Mouse (Mus musculus) midbrain, postnatal 0 days (tissue): ENCODE results near the gene Hes2. TPM values are rescaled to one million over a fixed set of nuclear protein-coding genes. Genes with fewer than 3 reads are reported as not detected.

ENCODE experiments used
- ATAC-seq: fragments of 200-750 bp; cut with Nextera tagmentation; 2 replicates; pipeline ENCODE4 v1.8.0; 2017; ENCODE audit warnings: moderate number of reproducible peaks, mild to moderate bottlenecking, moderate TSS enrichment, moderate library complexity; ENCODE audit not compliant: low FRiP score
- DNase-seq: peaks from one replicate; pipeline ENCODE4 v3.0.0-alpha.2; 2015; ENCODE audit warnings: low spot score
- H3K27ac ChIP-seq: fragments of 300-500 bp; sonication (generic); 2 replicates; pipeline ENCODE4 v1.5.1; 2014; ENCODE audit warnings: low read depth, mild to moderate bottlenecking, low read length, mixed read lengths
- H3K27me3 ChIP-seq: fragments of 300-500 bp; sonication (generic); 2 replicates; pipeline ENCODE4 v1.6.1; 2014; ENCODE audit warnings: low read length, control low read depth, mixed read lengths; ENCODE audit not compliant: insufficient read depth
- H3K36me3 ChIP-seq: fragments of 300-500 bp; sonication (generic); 2 replicates; pipeline ENCODE4 v1.6.1; 2014; ENCODE audit warnings: low read length, control low read depth, mixed read lengths; ENCODE audit not compliant: insufficient read depth
- H3K4me1 ChIP-seq: fragments of 300-500 bp; sonication (generic); 2 replicates; pipeline ENCODE4 v1.6.1; 2014; ENCODE audit warnings: mild to moderate bottlenecking, control low read depth, antibody characterized with exemption, low read length, mixed read lengths; ENCODE audit not compliant: insufficient read depth
- H3K4me2 ChIP-seq: fragments of 300-500 bp; sonication (generic); 2 replicates; pipeline ENCODE4 v1.6.1; 2014; ENCODE audit warnings: low read depth, mild to moderate bottlenecking, low read length, mixed read lengths; ENCODE audit not compliant: poor library complexity, severe bottlenecking
- H3K4me3 ChIP-seq: fragments of 300-500 bp; sonication (generic); 2 replicates; pipeline ENCODE4 v1.5.1; 2014; ENCODE audit warnings: low read depth, mild to moderate bottlenecking, low read length, moderate library complexity
- H3K9ac ChIP-seq: fragments of 300-500 bp; sonication (generic); replicated peaks from 2 replicates; pipeline ENCODE4 v1.6.1; 2014; ENCODE audit warnings: mild to moderate bottlenecking, low read length, moderate library complexity, mixed read lengths; ENCODE audit not compliant: poor library complexity, severe bottlenecking
- H3K9me3 ChIP-seq: fragments of 300-500 bp; sonication (generic); 2 replicates; pipeline ENCODE4 v1.6.1; 2016; ENCODE audit warnings: low read length, control low read depth
- CTCF ChIP-seq: IDR thresholded peaks from 2 replicates; pipeline ENCODE4 v1.5.1; 2016; ENCODE audit warnings: antibody characterized with exemption, mild to moderate bottlenecking
- WGBS: fragments of 180-500 bp; shearing (Covaris S2); extraction: QIAGEN DNeasy Blood & Tissue Kit; methylation state at CpG from one replicate; pipeline ENCODE4 v1.1.7; 2014; 5-methylcytosine and 5-hydroxymethylcytosine counted together
- polyA plus RNA-seq: library from polyadenylated mRNA; unstranded; fragments of >200 nt; fragmentation: Nextera tagmentation; extraction: Ambion mirVana; gene quantifications from 2 replicates; pipeline ENCODE4 v1.2.1, GENCODE M21; 2015
- total RNA-seq: library from RNA; depleted of rRNA; stranded (reverse); fragments of >200 nt; gene quantifications from 2 replicates; pipeline ENCODE4 v1.2.3, GENCODE M21; 2014; rRNA removed

Hes2 gene
- total RNA-seq (not detected in 2 replicates), polyA plus RNA-seq (not detected in 2 replicates)

DNA sequence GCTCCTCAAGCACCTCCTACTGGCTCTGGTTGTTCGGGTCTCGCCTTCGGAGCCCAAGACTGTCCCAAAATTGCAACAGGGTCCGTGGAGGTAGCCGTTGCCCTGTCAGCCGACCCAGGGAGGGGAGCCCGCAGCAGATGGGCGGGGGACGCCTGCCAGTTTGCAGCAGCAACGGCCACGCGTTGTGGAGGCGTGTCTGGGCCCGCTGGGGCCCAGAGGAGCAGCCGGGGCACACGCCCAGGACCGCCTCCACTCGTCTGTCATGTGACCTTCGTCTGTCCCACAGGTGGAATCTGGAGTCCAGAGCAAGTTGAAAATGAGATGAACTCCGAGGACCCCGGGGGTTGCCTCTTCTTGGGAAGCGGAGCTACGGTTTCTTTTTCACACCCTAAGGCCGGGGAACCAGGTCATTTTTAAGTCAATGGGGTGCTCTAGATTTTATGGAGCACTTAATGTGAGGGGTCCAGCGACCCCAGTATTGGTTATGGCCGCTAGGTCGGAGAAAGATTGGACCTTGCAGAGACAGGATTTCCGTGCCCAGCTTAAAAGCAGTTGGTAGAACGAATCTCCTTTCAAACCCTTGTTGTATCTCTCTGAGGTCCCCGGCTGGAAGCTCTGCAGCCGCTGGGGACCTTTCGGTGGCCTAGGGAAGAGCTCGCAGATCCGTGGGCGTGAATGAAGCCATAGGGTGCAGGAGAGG is at the start of gene Hes2:
TSS of gene Hes2 (plus strand) at position 283 of the 700 bp plus-strand sequence.
- ATAC-seq (no peak), DNase-seq (no peak)
- Histone ChIP-seq H3K4me1 (peaks cover 4% of the 10 kb centered on the region; the same call in 1 of the 2 replicates), H3K9ac (no peak within 1 kb of the TSS), H3K9me3 (no peaks in the 10 kb centered on the region), H3K4me3 (0 out of 2 replicates have a peak within 1 kb of the TSS, but pooled peaks have one; percentile 1), H3K27me3 (peaks cover 57% of the 10 kb centered on the region), H3K36me3 (no peaks in the 10 kb centered on the region), H3K4me2 (peak within 1 kb of the TSS; percentile 29; the same call in 1 of the 2 replicates), H3K27ac (no peak within 1 kb of the TSS)
- 3% methylated on average over 35 of the region's 35 CpGs for WGBS
- TF ChIP-seq CTCF = no peak

DNA sequence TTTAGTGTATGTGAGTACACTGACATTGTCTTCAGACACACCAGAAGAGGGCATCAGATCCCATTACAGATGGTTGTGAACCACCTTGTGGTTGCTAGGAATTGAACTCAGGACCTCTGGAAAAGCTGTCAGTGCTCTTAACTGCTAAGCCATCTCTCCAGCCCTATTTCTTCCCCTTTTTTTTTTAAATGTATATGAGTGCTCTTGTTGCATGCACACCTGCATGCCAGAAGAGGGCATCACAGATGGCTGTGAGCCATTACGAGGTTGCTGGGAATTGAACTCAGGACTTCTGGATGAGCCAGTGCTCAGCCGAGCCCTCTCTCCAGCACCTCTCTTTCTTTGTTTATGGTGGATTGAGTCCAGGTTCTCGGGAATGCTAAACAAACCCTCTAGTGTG is 49.2 kb upstream of the Hes2 start:
- ATAC-seq (no peak), DNase-seq (no peak)
- no peak overlapping the region for H3K27ac ChIP-seq
- TF ChIP-seq CTCF = peak; percentile 41
- no peaks in the 10 kb centered on the region for H3K9me3 ChIP-seq
- H3K4me2 ChIP-seq = no peak overlapping the region
- no peak overlapping the region for H3K4me3 ChIP-seq
- peaks cover 10% of the 10 kb centered on the region for H3K36me3 ChIP-seq
- H3K4me1 ChIP-seq = peaks cover 10% of the 10 kb centered on the region; the same call in 1 of the 2 replicates
- WGBS = 85% methylated on average over 3 of the region's 3 CpGs
- peaks cover 8% of the 10 kb centered on the region for H3K27me3 ChIP-seq
- no peak overlapping the region for H3K9ac ChIP-seq

DNA sequence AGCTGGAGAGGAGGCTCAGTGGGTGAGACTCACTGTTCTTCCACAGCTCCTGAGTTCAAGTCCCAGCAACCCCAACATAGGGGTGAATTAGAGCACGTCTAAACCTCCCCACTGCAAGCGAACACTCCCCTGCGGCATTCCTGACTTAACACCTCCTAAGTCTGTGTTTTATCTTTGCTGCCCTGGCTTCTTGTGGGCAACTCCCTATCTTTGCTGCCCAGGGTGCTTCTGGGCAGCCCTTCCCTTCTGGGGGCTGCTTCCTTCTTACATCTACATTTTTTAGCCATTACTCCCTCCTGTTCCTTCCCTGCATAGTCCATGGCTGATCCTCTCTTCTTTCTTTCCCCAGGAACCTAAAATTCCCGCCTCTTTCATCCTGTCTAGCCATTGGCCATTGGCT is 48.0 kb upstream of the Hes2 start:
- no peak overlapping the region for H3K27ac ChIP-seq

DNA sequence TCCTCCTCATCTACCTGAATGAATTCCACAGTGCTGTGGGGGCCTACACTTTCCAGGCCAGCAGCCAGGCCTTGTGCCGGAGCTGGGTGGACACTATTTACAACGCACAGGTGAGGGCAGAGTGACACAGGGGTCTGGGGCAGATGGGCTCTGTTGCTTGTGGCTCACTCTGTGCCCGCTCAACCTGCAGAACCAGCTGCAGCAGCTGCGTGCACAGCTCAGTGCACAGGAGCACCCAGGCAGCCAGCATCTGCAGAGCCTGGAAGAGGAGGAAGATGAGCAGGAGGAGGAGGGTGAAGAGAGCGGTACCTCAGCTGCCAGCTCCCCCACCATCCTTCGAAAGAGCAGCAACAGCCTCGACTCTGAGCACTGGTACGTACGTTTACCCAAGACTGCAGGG is 46.3 kb upstream of the Hes2 start:
- Histone ChIP-seq H3K9ac (no peak overlapping the region), H3K27me3 (peaks cover 33% of the 10 kb centered on the region), H3K9me3 (no peaks in the 10 kb centered on the region), H3K4me3 (no peak overlapping the region), H3K4me2 (no peak overlapping the region), H3K4me1 (peaks cover 9% of the 10 kb centered on the region; the same call in 1 of the 2 replicates), H3K36me3 (peaks cover 15% of the 10 kb centered on the region), H3K27ac (no peak overlapping the region)
- TF ChIP-seq CTCF = no peak
- 73% methylated on average over 9 of the region's 9 CpGs for WGBS
- no peak for DNase-seq
- no peak for ATAC-seq

More for the DNA sequence above, 48.0 kb upstream of the Hes2 start:
- H3K27me3 ChIP-seq = peaks cover 19% of the 10 kb centered on the region
- no peak for TF ChIP-seq CTCF
- no peak for DNase-seq
- peaks cover 15% of the 10 kb centered on the region for H3K36me3 ChIP-seq
- H3K9me3 ChIP-seq = no peaks in the 10 kb centered on the region
- H3K9ac ChIP-seq = no peak overlapping the region
- H3K4me2 ChIP-seq = no peak overlapping the region
- peaks cover 10% of the 10 kb centered on the region; the same call in 1 of the 2 replicates for H3K4me1 ChIP-seq
- no peak overlapping the region for H3K4me3 ChIP-seq
- 83% methylated on average over 4 of the region's 4 CpGs for WGBS
- no peak for ATAC-seq

DNA sequence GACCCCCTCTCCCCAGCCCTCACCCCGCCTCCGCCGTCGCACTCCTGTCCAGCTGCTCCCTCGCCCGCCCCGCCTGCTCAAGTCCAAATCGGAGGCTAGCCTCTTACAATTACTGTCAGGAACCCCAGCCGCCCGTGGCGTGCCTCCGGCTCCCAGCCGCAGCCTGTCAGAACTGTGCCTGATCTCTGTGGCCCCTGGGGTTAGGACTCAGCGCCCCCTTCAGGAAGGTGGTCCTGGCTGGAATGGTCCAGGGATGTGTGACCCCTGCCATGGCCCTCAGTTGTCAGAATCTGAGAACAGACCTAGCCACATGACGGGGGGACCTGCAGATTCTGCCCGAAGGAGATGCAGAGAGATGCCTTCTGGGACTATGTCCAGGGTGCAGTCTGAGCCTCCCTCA is 44.6 kb upstream of the Hes2 start:
- 70% methylated on average over 16 of the region's 16 CpGs for WGBS
- no peak for ATAC-seq
- Histone ChIP-seq H3K9ac (no peak overlapping the region), H3K4me2 (no peak overlapping the region), H3K4me3 (no peak overlapping the region), H3K27ac (no peak overlapping the region), H3K4me1 (no peaks in the 10 kb centered on the region), H3K9me3 (no peaks in the 10 kb centered on the region), H3K27me3 (peaks cover 48% of the 10 kb centered on the region), H3K36me3 (peaks cover 15% of the 10 kb centered on the region)
- peak; percentile 26 for TF ChIP-seq CTCF
- DNase-seq = no peak

DNA sequence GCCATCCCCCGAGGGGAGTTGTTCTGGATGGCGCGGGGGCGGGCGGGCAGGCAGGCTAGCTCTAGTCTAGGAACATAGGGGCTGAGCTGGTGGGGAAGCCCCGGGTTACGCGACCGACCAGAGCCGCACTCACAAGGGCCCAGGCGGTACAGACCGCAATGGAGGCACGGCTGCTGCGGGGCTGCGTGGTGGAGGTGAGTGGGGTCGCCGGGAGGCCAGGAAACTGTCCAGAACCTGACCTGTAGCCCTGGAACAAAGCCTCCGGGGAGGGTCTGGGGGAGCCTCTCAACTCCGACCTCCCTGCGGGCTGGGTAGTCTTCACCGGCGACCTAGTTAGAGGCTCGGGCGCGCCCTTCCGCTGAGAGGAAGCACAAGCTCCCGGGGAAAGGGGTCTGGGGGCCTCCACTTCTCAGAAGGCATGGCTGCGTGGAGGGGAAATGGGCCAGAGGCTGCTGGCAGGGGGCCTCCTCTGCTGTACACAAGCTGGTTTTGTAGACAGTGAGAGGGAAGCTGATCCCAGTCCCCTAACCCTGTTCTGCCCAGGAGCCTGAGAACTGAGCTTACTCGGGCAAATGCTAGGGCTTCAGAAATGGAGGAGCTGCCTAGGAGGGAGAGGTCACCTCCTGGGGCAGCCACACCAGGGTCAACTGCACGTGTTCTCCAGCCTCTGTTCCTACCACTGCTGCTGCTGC is 42.6 kb upstream of the Hes2 start, which contains the start of gene Tnfrsf25:
TSS of gene Tnfrsf25 (plus strand) at position 14 of the 692 bp plus-strand sequence.
- Histone ChIP-seq H3K27ac (0 out of 2 replicates have a peak within 1 kb of the TSS, but pooled peaks have one; percentile 3), H3K36me3 (peaks cover 15% of the 10 kb centered on the region), H3K9me3 (no peaks in the 10 kb centered on the region), H3K4me3 (no peak within 1 kb of the TSS), H3K27me3 (peaks cover 65% of the 10 kb centered on the region), H3K4me2 (0 out of 2 replicates have a peak within 1 kb of the TSS, but pooled peaks have one; percentile 6), H3K4me1 (0 out of 2 replicates have a peak, but pooled peaks cover 3% of the 10 kb centered on the region), H3K9ac (no peak within 1 kb of the TSS)
- WGBS = 5% methylated on average over 29 of the region's 30 CpGs
- no peak for TF ChIP-seq CTCF
- no peak for DNase-seq
- no peak for ATAC-seq
